Mouse (Mus musculus) CD4-positive, CD25-positive, alpha-beta regulatory T cell, adult 9 weeks (primary cell): ENCODE results near the gene Akap10. TPM values are rescaled to one million over a fixed set of nuclear protein-coding genes. Genes with fewer than 3 reads are reported as not detected.

Experiments
- polyA plus RNA-seq: library from polyadenylated mRNA; unstranded; fragments of 100-300 nt; shearing (Covaris generic); gene quantifications from one replicate; pipeline ENCODE4 v1.2.1, GENCODE M21; 2017

Akap10 gene
- polyA plus RNA-seq = 45.8 TPM

GRCm38 (mm10) chr11:61930098-61930517 is at the start of gene Akap10:
TSS of gene Akap10 (minus strand) at chr11:61930252.

GRCm38 (mm10) chr11:61956572-61957295 is 26.7 kb upstream of the Akap10 start, which contains the start of gene Specc1:
TSS of gene Specc1 (plus strand) at chr11:61956763.

DNA sequence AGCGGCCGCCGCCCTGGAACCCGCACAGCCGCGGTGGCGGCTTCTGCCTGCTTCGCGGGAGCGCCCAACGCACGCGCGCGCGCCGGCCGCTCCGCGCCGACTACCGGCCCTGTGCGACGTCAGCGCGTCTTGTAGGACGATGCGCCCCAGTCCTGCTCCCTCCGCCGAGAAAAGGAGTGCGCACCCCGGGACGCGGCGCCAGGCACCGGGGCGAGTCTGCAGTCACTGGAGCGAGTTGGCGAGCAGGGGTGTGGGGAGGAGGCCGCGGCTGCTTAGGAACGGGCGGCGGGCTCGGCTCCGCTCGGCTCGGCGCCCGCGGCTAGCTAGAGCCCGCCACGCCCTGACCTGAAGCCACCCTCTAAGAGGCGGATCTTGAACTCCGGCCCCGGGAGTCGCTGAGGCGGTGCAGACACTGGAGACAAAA is 75.1 kb downstream of the Akap10 start, which contains the start of gene Ulk2:
Ulk2 (minus strand) TSS at position 86 of the 424 bp plus-strand sequence.

Other genes starting within 250 kb of the Akap10 start
- gene Fam83g, start 246.2 kb downstream of the Akap10 start, polyA plus RNA-seq = 1.5 TPM
- gene Slc5a10, start 209.4 kb downstream of the Akap10 start, polyA plus RNA-seq = 0.24 TPM
- 35.7 TPM for gene Prpsap2, start 168.2 kb downstream of the Akap10 start, polyA plus RNA-seq
- 3.2 TPM for gene Ulk2, start 75.2 kb downstream of the Akap10 start, polyA plus RNA-seq
- gene Specc1, start 26.5 kb upstream of the Akap10 start, polyA plus RNA-seq = 3.3 TPM